Mouse (Mus musculus): Measurements from ENCODE around the gene Gm9046. TPM values are rescaled to one million over a fixed set of nuclear protein-coding genes. Genes with fewer than 3 reads are reported as not detected.
"Not testable (repeated sequence)": the region's sequence is repeated elsewhere in the genome, so short reads cannot be mapped to it uniquely, and the experiment has no call there.

Gene Gm9046
- total RNA-seq (2015) (not detected in 2 replicates), total RNA-seq (2017) (not detected in 2 replicates)

DNA sequence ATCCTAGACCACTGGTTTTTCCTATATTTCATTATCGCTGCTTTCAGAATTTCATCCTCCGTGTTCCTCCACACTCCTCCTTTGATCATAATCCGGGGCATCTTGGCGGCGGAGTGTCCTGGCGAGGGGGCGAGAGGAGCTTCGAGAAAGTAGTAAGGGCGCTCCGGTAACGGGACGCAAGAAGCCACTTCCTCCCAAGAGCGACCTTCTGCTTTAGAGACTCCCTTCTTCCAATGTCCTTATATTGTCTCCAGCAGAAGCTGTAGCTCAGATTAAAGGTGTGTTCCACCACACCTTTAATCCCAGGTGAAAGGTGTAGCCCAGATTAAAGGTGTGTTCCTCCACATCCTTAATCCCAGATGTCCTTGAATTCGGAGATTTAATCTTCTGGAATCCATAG is at the start of gene Gm9046:
Gm9046 (minus strand) TSS at position 101 of the 400 bp plus-strand sequence.
- not testable (repeated sequence) for ATAC-seq (replicated peaks; ENCODE audit: poor library complexity)

DNA sequence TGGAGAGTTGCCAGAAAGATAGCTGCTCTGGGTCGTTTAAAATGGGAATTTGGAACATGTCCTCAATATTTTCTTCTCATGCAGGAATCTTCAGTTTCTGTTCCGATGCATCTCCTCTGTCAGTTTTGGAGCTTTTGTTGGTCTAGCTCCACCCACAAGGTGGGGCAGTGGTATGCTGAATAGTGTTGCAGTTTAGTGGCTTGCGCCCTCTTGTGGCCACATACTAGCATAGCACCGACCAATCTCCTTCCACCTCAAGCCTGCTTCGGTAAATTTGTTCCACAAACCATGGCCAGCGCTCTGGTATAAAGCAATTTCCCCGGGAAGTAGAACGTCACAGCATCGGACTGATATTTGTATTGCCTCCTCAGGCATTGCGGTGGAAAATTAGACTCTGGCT is 27.4 kb upstream of the Gm9046 start:
- ATAC-seq (replicated peaks; ENCODE audit: poor library complexity) = peak; percentile 100

GRCm38 (mm10) chr10:118369518-118369917 is 26.5 kb upstream of the Gm9046 start:
- no peak for ATAC-seq (replicated peaks; ENCODE audit: poor library complexity)

- ATAC-seq (replicated peaks; ENCODE audit: poor library complexity) = not testable (repeated sequence)
These were observed 10.9 kb upstream of the Gm9046 start, which contains the start of gene Gm9049 for GRCm38 (mm10) chr10:118354005-118354404. Gene Gm9049 (minus strand): TSS chr10:118354105.

GRCm38 (mm10) chr10:118348579-118348978 is 5.5 kb upstream of the Gm9046 start, which contains the start of gene Gm9048:
Gene Gm9048 (minus strand): TSS chr10:118348679.
- not testable (repeated sequence) for ATAC-seq (replicated peaks; ENCODE audit: poor library complexity)

DNA sequence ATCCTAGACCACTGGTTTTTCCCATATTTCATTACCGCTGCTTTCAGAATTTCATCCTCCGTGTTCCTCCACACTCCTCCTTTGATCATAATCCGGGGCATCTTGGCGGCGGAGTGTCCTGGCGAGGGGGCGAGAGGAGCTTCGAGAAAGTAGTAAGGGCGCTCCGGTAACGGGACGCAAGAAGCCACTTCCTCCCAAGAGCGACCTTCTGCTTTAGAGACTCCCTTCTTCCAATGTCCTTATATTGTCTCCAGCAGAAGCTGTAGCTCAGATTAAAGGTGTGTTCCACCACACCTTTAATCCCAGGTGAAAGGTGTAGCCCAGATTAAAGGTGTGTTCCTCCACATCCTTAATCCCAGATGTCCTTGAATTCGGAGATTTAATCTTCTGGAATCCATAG is 5.3 kb downstream of the Gm9046 start, which contains the start of gene Gm9045:
Gm9045 (minus strand) TSS at position 101 of the 400 bp plus-strand sequence.
- not testable (repeated sequence) for ATAC-seq (replicated peaks; ENCODE audit: poor library complexity)

GRCm38 (mm10) chr10:118332308-118332707 is 10.7 kb downstream of the Gm9046 start, which contains the start of gene Gm9044:
Gene Gm9044 (minus strand): TSS chr10:118332408.
- not testable (repeated sequence) for ATAC-seq (replicated peaks; ENCODE audit: poor library complexity)

GRCm38 (mm10) chr10:118326869-118327268 is 16.2 kb downstream of the Gm9046 start, which contains the start of gene Gm9040:
Gene Gm9040 (minus strand): TSS chr10:118326969.
- not testable (repeated sequence) for ATAC-seq (replicated peaks; ENCODE audit: poor library complexity)

DNA sequence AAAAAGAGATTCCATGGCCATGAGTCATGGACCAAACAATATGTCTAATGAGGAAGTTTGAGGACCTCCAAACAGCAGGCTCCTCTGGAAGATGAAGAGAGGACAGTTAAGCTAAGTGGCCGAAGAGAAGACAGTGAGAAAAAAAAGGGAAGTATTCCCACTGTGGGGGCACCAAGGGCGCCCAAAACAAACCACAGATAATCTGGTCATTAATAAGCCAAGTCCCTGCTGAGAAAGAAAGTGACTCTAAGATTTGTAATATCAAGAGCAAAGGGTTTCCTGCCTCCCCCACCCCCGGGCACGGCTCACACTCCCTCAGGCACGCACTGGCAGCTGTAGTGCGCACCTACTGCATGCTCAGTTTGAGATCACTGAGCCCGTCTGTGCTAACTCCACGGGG is 24.0 kb downstream of the Gm9046 start:
- ATAC-seq (replicated peaks; ENCODE audit: poor library complexity) = peak; percentile 88

DNA sequence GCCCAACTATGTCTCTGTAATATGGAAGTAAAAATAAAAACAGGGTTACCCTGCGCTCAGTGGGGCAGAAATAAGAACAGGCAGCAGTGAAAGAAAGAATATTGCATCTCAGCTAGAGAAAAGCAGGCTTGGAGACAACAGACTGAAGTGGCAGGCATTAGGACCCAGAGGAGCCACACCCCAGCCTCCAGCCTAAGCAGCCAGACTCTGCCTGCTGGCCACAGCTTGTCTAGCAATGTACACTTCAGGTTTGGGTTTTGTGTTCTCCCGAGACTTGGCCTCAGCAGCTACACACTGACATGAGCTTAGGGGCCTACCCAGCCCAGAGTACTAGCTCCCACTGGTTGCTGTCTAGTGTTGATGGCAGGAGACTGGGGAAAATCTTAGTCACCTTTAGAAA is 40.9 kb downstream of the Gm9046 start:
- ATAC-seq (replicated peaks; ENCODE audit: poor library complexity) = peak; percentile 80

GRCm38 (mm10) chr10:118294938-118295337 is 48.1 kb downstream of the Gm9046 start, which contains the start of gene Iltifb:
Gene Iltifb (minus strand): TSS chr10:118295038.
- ATAC-seq (replicated peaks; ENCODE audit: poor library complexity) = no peak

Other genes with a start within 250 kb of the Gm9046 start
- 10.2 and 13.4 TPM in 2 replicates for gene Mdm1, start 201.4 kb downstream of the Gm9046 start, total RNA-seq (2015)
- gene Mdm1, start 201.4 kb downstream of the Gm9046 start, total RNA-seq (2017) = 35.6 and 35.9 TPM in 2 replicates
- not detected in 2 replicates for gene Il22, start 138.3 kb downstream of the Gm9046 start, total RNA-seq (2015)
- not detected in 2 replicates for gene Il22, start 138.3 kb downstream of the Gm9046 start, total RNA-seq (2017)
- 0.05 TPM in 1 of 2 replicates, not detected in the other for gene Gm32717, start 102.5 kb downstream of the Gm9046 start, total RNA-seq (2015)
- gene Gm32717, start 102.5 kb downstream of the Gm9046 start, total RNA-seq (2017) = 0.08 and 0.14 TPM in 2 replicates
- 0.05 TPM in 1 of 2 replicates, not detected in the other for gene Gm32802, start 84.6 kb downstream of the Gm9046 start, total RNA-seq (2015)
- 0.08 and 0.14 TPM in 2 replicates for gene Gm32802, start 84.6 kb downstream of the Gm9046 start, total RNA-seq (2017)
- gene Iltifb, start 48.2 kb downstream of the Gm9046 start, total RNA-seq (2015) = not detected in 2 replicates
- gene Iltifb, start 48.2 kb downstream of the Gm9046 start, total RNA-seq (2017) = not detected in 2 replicates
- gene Gm9040, start 16.3 kb downstream of the Gm9046 start, total RNA-seq (2015) = not detected in 2 replicates
- not detected in 2 replicates for gene Gm9040, start 16.3 kb downstream of the Gm9046 start, total RNA-seq (2017)
- not detected in 2 replicates for gene Gm9044, start 10.8 kb downstream of the Gm9046 start, total RNA-seq (2015)
- not detected in 2 replicates for gene Gm9044, start 10.8 kb downstream of the Gm9046 start, total RNA-seq (2017)
- gene Gm9045, start 5.4 kb downstream of the Gm9046 start, total RNA-seq (2015) = 0.15 TPM in 2 replicates
- gene Gm9045, start 5.4 kb downstream of the Gm9046 start, total RNA-seq (2017) = 0.08 TPM in 1 of 2 replicates, not detected in the other
- not detected in 2 replicates for gene Gm9048, start 5.4 kb upstream of the Gm9046 start, total RNA-seq (2015)
- gene Gm9048, start 5.4 kb upstream of the Gm9046 start, total RNA-seq (2017) = not detected in 2 replicates
- gene Gm9049, start 10.8 kb upstream of the Gm9046 start, total RNA-seq (2015) = 0.15 TPM in 2 replicates
- gene Gm9049, start 10.8 kb upstream of the Gm9046 start, total RNA-seq (2017) = 0.08 TPM in 1 of 2 replicates, not detected in the other
- 0.54 TPM in 1 of 2 replicates, not detected in the other for gene Ifng, start 97.8 kb upstream of the Gm9046 start, total RNA-seq (2015)
- gene Ifng, start 97.8 kb upstream of the Gm9046 start, total RNA-seq (2017) = not detected in 2 replicates

Measured in megakaryocyte progenitor cell, adult 5-6 weeks (primary cell).